Mouse (Mus musculus): ENCODE measurements at regions not wholly inside any gene's neighbourhood (a gene's known extent, or its start where the extent isn't known, plus 50 kb on each side); places are given as distances from the start of the nearest gene placed in this dataset.

- DNase-seq: no peak
Measured at GRCm38 (mm10) chr7:142835319-142835718, 92.1 kb upstream of the Ins2 start.

- no peak for DNase-seq
Measured at GRCm38 (mm10) chr7:142830969-142831673, 87.9 kb upstream of the Ins2 start.

- DNase-seq: no peak
Measured at GRCm38 (mm10) chr7:142810711-142811110, 67.5 kb upstream of the Ins2 start.

- DNase-seq: peak; percentile 16 to 39
Measured at GRCm38 (mm10) chr7:142799424-142799823, 56.2 kb upstream of the Ins2 start.

- no peak for DNase-seq
Measured at GRCm38 (mm10) chr7:142794481-142794880, 51.3 kb upstream of the Ins2 start.

All from thymus, postnatal 36 days (tissue).